Comparison of ENCODE assay signal across 13 mouse cellular contexts in the genomic region with DNA sequence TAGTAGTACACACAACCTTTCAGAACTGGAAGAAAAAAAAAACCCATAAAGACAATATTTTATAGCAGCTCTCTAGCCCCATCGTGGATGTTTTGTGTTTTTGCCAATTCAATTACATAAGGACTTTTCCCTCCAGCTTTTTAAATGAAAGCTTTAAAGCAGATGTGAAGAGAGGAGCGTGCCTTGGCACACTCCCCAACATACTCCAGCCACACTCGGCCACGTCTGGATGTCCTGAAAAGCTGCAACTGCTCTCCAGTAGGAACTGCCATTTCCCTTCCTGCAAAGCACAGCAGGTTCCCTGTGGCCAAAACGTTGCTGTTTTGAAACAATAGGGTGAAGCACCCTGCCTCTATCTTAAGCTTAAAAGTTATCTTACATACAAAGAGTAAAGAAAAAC.
"Had no signal": no experiment of that assay in that cellular context is flagged by ENCODE, and none has a peak within 500 bp of the region (broad histone marks: within the 10 kb centered on the region; RNA-seq: fewer than 3 reads in every experiment).

No protein-coding gene starts in this region.

- H3K4me2 ChIP-seq: intestine, embryonic 15.5 days; limb, embryonic 15.5 days; lung, embryonic 15.5 days; midbrain, embryonic 12.5 days; neural tube, embryonic 13.5 days had no signal

- H3K36me3 ChIP-seq: intestine, embryonic 15.5 days; limb, embryonic 15.5 days; liver, embryonic 12.5 days; lung, embryonic 15.5 days; midbrain, embryonic 12.5 days; neural tube, embryonic 13.5 days had no signal

- H3K9me3 ChIP-seq: intestine, embryonic 15.5 days; limb, embryonic 15.5 days; liver, embryonic 12.5 days; lung, embryonic 15.5 days; midbrain, embryonic 12.5 days; neural tube, embryonic 13.5 days had no signal

- ATAC-seq: liver, embryonic 12.5 days; midbrain, embryonic 16.5 days had no signal

- DNase-seq: kidney, adult 2 months; left cerebral cortex, postnatal 4 days; retina, postnatal 1 day; right cerebral cortex, postnatal 4 days; thymus, adult 18-20 months; thymus, postnatal 14 days had no signal

- H3K9ac ChIP-seq: intestine, embryonic 15.5 days; limb, embryonic 15.5 days; liver, embryonic 12.5 days; lung, embryonic 15.5 days; midbrain, embryonic 12.5 days; neural tube, embryonic 13.5 days had no signal

- H3K4me3 ChIP-seq: intestine, embryonic 15.5 days; limb, embryonic 15.5 days; liver, embryonic 12.5 days; lung, embryonic 15.5 days; midbrain, embryonic 12.5 days; neural tube, embryonic 13.5 days had no signal

- H3K27ac ChIP-seq: liver, embryonic 12.5 days; midbrain, embryonic 12.5 days; neural tube, embryonic 13.5 days had no signal

- H3K27me3 ChIP-seq: intestine, embryonic 15.5 days; limb, embryonic 15.5 days; liver, embryonic 12.5 days; lung, embryonic 15.5 days; midbrain, embryonic 12.5 days had no signal
